Mouse (Mus musculus): Measurements from ENCODE around the gene Galnt18.

Gene Galnt18

GRCm38 (mm10) chr7:111466121-111466520, 313.7 kb downstream of the Galnt18 start:
- no peak for DNase-seq

GRCm38 (mm10) chr7:111459716-111460115, 320.1 kb downstream of the Galnt18 start:
- DNase-seq: no peak

- no peak for DNase-seq
Observed at GRCm38 (mm10) chr7:111456007-111456406, 323.8 kb downstream of the Galnt18 start.

GRCm38 (mm10) chr7:111455541-111455940, 324.2 kb downstream of the Galnt18 start:
- DNase-seq: no peak

- DNase-seq: no peak
Observed at GRCm38 (mm10) chr7:111452000-111452399, 327.8 kb downstream of the Galnt18 start.

- no peak for DNase-seq
Observed at GRCm38 (mm10) chr7:111450286-111451095, 329.3 kb downstream of the Galnt18 start.

- DNase-seq: no peak
Observed at GRCm38 (mm10) chr7:111433173-111433572, 346.6 kb downstream of the Galnt18 start.

- no peak for DNase-seq
Observed at GRCm38 (mm10) chr7:111427392-111427791, 352.4 kb downstream of the Galnt18 start.

Data from kidney, adult 8-10 months (tissue).